Mouse (Mus musculus): ENCODE measurements around the gene Olfr382. TPM values are rescaled to one million over a fixed set of nuclear protein-coding genes. Genes with fewer than 3 reads are reported as not detected.
"Not testable (repeated sequence)": the region's sequence is repeated elsewhere in the genome, so short reads cannot be mapped to it uniquely, and the experiment has no call there.

Gene Olfr382
- polyA plus RNA-seq (2012; rRNA removed), result not detected in 2 replicates

DNA sequence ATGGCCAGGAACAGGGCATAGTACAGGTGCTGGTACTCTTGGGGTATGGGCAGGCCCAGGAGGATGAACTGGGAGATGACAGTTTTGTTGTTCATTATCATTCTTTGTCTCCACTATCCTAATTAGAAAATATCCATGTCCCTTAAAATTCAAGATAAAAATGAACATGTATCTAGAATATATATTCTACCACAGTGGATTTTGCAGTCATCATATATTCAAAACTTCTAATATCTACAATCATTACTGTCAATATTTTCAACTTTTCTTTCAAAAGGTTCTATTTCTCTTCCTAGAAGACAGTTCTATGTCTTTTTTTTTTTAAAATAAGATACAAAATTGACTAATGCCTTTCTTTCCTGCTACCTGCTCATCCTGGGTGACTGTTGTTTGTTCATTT lies at the start of gene Olfr382:
TSS of gene Olfr382 (minus strand) at position 101 of the 400 bp plus-strand sequence.
- no peak for DNase-seq (ENCODE audit: low read depth, low spot score)

DNA sequence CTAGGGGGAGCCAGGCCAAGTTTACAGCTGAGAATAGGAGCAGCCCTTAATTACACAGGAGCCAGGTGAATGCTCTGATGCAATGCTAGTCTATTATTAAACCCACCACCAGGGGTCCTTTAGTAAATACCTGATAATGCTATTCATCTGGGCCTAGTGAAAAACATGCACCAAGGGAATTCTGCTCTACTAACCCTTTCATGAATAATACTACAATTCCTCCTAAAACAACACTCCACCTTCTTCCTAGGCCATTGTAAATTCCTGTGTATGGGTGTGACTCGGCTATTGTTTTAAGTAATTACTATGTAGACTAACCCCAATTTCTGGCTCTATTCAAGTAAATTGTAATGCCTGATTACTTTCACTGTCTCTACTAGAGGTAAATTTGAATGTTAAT lies 12.0 kb upstream of the Olfr382 start:
- not testable (repeated sequence) for DNase-seq (ENCODE audit: low read depth, low spot score)
- WGBS, result 78% methylated on average over 1 of the region's 1 CpGs

DNA sequence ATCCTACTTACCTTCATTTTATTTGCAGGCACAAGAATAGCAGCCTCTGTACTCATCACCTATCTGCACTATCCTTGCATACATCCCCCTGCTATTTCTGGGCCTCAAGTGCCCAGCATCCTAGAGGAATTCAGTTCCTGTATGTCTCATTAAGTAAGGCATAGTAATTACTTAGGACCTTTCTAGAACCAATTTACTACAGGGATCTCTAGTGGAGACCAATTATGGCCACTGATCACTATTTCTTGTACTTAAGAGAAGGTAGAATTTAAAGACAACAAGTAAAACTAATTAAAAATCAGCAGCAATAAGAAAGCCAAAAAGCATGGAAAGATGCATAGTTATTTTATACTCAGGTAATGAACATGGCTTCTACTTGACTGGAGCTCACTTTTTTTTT lies 25.5 kb downstream of the Olfr382 start, which contains the start of gene Olfr381:
TSS of gene Olfr381 (minus strand) at position 101 of the 400 bp plus-strand sequence.
- DNase-seq (ENCODE audit: low read depth, low spot score), result no peak

Other genes starting within 250 kb of the Olfr382 start
- gene Trpv3, start 249.8 kb downstream of the Olfr382 start, polyA plus RNA-seq (2012; rRNA removed), result 0.45 and 1.8 TPM in 2 replicates
- 25.3 and 42.6 TPM in 2 replicates for gene Aspa, start 187.6 kb downstream of the Olfr382 start, polyA plus RNA-seq (2012; rRNA removed)
- gene Gm49340, start 187.5 kb downstream of the Olfr382 start, polyA plus RNA-seq (2012; rRNA removed), result 0.02 TPM in 1 of 2 replicates, not detected in the other
- gene Spata22, start 187.5 kb downstream of the Olfr382 start, polyA plus RNA-seq (2012; rRNA removed), result 0.25 TPM in 1 of 2 replicates, not detected in the other
- 0.07 TPM in 1 of 2 replicates, not detected in the other for gene Olfr20, start 166.4 kb downstream of the Olfr382 start, polyA plus RNA-seq (2012; rRNA removed)
- gene Olfr376, start 146.0 kb downstream of the Olfr382 start, polyA plus RNA-seq (2012; rRNA removed), result not detected in 2 replicates
- gene Olfr1, start 117.6 kb downstream of the Olfr382 start, polyA plus RNA-seq (2012; rRNA removed), result not detected in 2 replicates
- not detected in 2 replicates for gene Olfr378, start 88.7 kb downstream of the Olfr382 start, polyA plus RNA-seq (2012; rRNA removed)
- gene Olfr380, start 59.7 kb downstream of the Olfr382 start, polyA plus RNA-seq (2012; rRNA removed), result not detected in 2 replicates
- not detected in 2 replicates for gene Olfr381, start 25.6 kb downstream of the Olfr382 start, polyA plus RNA-seq (2012; rRNA removed)
- not detected in 2 replicates for gene Olfr385, start 75.8 kb upstream of the Olfr382 start, polyA plus RNA-seq (2012; rRNA removed)
- not detected in 2 replicates for gene Olfr384, start 81.4 kb upstream of the Olfr382 start, polyA plus RNA-seq (2012; rRNA removed)
- not detected in 2 replicates for gene Zfp735, start 171.6 kb upstream of the Olfr382 start, polyA plus RNA-seq (2012; rRNA removed)